Mouse (Mus musculus) small intestine, adult 2 months (tissue): ENCODE data around the gene Smug1.

ENCODE experiments used
- CTCF ChIP-seq: fragments of 200-500 bp; IDR thresholded peaks from 2 replicates; pipeline ENCODE4 v1.5.1; 2012; ENCODE audit warnings: low read depth, mild to moderate bottlenecking, control low read depth, inconsistent platforms, low read length, moderate library complexity, mixed read lengths; ENCODE audit not compliant: insufficient replicate concordance, insufficient read length; ENCODE audit errors: extremely low read depth
- POLR2A ChIP-seq: fragments of 200-500 bp; IDR thresholded peaks from 2 replicates; pipeline ENCODE4 v1.6.1; 2012; ENCODE audit warnings: low read depth, mild to moderate bottlenecking, control low read depth, inconsistent platforms, low read length, moderate library complexity

GRCm38 (mm10) chr15:103171276-103171675 lies 4.4 kb upstream of the Smug1 start:
- TF ChIP-seq CTCF (no peak), POLR2A (no peak)
